Mouse (Mus musculus): Measurements from ENCODE around the gene Klc2. TPM values are rescaled to one million over a fixed set of nuclear protein-coding genes. Genes with fewer than 3 reads are reported as not detected.

The Klc2 gene
- polyA plus RNA-seq, 1 experiment from 2014 or later: 55.5 TPM

DNA sequence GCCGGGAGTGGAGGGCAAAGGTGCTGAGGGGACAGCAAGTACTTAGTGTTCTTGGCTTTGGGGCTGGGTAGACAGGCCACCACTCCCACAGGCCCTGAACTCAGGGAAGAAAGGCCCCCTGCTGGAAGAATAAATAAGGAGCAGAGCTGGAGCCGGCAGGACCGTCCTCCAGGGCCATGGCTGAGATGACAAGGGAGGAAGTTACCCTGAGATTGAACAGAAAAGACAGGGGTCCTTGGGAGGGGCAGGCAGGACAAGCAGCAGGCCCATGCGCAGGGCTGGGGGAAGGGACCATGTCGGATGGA lies 10.1 kb downstream of the Klc2 start:
- H3K4me1 ChIP-seq (replicated peaks; ENCODE audit: control insufficient read depth, insufficient read depth, low read length): peaks cover 14% of the 10 kb centered on the region
- H3K9me3 ChIP-seq (ENCODE audit: control insufficient read depth, low read length): no peaks in the 10 kb centered on the region
- H3K27ac ChIP-seq (ENCODE audit: low read length): no peak overlapping the region
- no peak overlapping the region for H3K4me2 ChIP-seq (ENCODE audit: low read length)
- no peak overlapping the region for H3K9ac ChIP-seq (replicated peaks; ENCODE audit: low read depth, low read length)
- no peaks in the 10 kb centered on the region for H3K27me3 ChIP-seq (replicated peaks; ENCODE audit: control insufficient read depth, insufficient read depth, low read length)
- no peak overlapping the region for H3K4me3 ChIP-seq (replicated peaks; ENCODE audit: low read length)
- 30% methylated on average over 5 of the region's 5 CpGs for WGBS
- no peak for ATAC-seq
- H3K36me3 ChIP-seq (ENCODE audit: control insufficient read depth, insufficient read depth): peaks cover 31% of the 10 kb centered on the region

DNA sequence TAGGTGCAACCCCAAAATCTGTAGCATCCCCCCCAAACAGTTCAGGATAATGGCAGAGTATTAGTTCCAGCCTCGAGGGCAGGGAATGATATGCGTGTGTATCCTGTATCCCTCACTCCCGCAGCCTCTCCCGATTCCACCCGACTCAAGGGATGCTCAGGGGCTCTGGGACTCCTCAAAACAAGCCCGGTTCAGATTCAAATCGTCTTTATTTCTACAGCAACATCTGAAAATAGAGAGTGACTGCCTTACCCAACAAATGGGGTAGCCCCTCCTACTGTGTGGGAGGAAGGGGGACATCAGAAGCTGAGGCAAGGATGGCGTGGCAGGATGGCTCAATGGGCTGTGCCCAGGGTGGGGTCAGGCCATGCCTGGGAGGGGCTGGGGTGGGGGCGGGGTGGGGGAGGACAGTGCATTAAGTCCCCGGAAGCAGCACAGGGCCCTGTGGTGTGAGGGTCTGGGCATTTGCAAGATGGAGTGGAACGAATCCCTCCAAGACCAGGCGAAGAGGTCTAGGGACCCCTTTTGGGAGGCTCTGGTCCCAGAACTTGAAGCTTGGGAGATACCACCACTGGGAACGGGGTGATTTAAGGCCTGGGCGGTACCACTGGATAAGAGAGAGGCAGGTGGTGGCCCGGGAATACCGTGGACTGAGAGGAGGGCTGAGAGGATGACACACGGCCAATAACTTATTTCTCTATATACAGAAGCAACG lies 10.6 kb downstream of the Klc2 start:
- Histone ChIP-seq H3K27ac (ENCODE audit: low read length) (0 out of 2 replicates have a peak overlapping the region, but pooled peaks have one; percentile 15), H3K4me2 (ENCODE audit: low read length) (no peak overlapping the region), H3K9ac (replicated peaks; ENCODE audit: low read depth, low read length) (no peak overlapping the region), H3K9me3 (ENCODE audit: control insufficient read depth, low read length) (no peaks in the 10 kb centered on the region), H3K27me3 (replicated peaks; ENCODE audit: control insufficient read depth, insufficient read depth, low read length) (no peaks in the 10 kb centered on the region), H3K4me3 (replicated peaks; ENCODE audit: low read length) (no peak overlapping the region), H3K36me3 (ENCODE audit: control insufficient read depth, insufficient read depth) (peaks cover 34% of the 10 kb centered on the region), H3K4me1 (replicated peaks; ENCODE audit: control insufficient read depth, insufficient read depth, low read length) (peaks cover 14% of the 10 kb centered on the region)
- 76% methylated on average over 18 of the region's 18 CpGs for WGBS
- ATAC-seq: no peak

DNA sequence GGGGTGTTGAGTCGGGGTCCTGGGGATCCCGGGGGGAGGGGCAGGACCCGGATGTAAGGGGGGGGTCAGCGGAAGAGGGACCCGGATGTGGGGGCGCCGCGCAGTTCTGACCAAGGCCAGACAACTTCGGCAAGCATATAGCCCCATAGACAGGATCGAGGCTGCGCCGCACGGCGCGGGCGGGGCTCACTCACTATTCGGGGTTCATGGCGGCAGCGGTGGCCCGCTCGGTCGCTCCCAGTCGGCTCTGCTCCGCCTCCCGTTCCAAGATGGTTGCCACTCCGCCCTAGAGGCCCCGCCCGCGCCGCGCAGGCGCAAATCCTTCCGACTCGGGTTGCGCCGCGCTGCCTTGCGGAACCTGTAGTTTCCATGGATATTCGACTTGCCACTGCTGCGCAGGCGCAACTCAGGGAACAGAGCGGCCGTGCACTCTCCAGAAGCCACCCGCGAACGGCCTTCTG lies 11.6 kb downstream of the Klc2 start, which contains the start of gene Rab1b:
Gene Rab1b, minus strand, starts transcription at position 342 of the 461 bp plus-strand sequence.
- WGBS: under 1% methylated on average over 45 of the region's 46 CpGs
- ATAC-seq: peak; percentile 97
- peak within 1 kb of the TSS; percentile 96 for H3K27ac ChIP-seq (ENCODE audit: low read length)
- no peaks in the 10 kb centered on the region for H3K27me3 ChIP-seq (replicated peaks; ENCODE audit: control insufficient read depth, insufficient read depth, low read length)
- H3K9me3 ChIP-seq (ENCODE audit: control insufficient read depth, low read length): no peaks in the 10 kb centered on the region
- peak within 1 kb of the TSS; percentile 94 for H3K9ac ChIP-seq (replicated peaks; ENCODE audit: low read depth, low read length)
- H3K4me1 ChIP-seq (replicated peaks; ENCODE audit: control insufficient read depth, insufficient read depth, low read length): peaks cover 14% of the 10 kb centered on the region
- H3K36me3 ChIP-seq (ENCODE audit: control insufficient read depth, insufficient read depth): peaks cover 34% of the 10 kb centered on the region
- peak within 1 kb of the TSS; percentile 85 for H3K4me3 ChIP-seq (replicated peaks; ENCODE audit: low read length)
- H3K4me2 ChIP-seq (ENCODE audit: low read length): peak within 1 kb of the TSS; percentile 82

DNA sequence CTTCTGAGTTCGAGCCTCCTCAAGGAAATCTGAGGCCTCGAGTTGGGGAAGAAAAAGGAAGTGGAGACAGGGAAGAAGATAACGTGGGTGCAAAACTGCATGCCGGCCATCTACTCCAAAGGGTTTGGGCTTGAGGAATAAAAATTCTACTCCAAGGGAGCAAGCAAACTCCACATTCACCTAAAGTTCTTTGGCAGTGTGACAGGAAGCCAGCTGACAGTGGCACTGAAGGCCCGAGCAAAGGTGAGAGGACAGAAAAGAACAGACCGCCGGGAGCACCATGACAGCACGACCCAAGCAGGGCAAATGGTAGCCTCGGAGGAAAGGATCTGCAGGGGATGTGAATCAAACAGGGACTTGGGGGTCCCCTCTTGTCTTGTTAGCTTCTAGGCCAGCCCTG lies 12.3 kb downstream of the Klc2 start:
- H3K4me1 ChIP-seq (replicated peaks; ENCODE audit: control insufficient read depth, insufficient read depth, low read length): peaks cover 14% of the 10 kb centered on the region
- peak overlapping the region; percentile 96 for H3K27ac ChIP-seq (ENCODE audit: low read length)
- 20% methylated on average over 9 of the region's 9 CpGs for WGBS
- H3K27me3 ChIP-seq (replicated peaks; ENCODE audit: control insufficient read depth, insufficient read depth, low read length): no peaks in the 10 kb centered on the region
- peak overlapping the region; percentile 94 for H3K9ac ChIP-seq (replicated peaks; ENCODE audit: low read depth, low read length)
- H3K9me3 ChIP-seq (ENCODE audit: control insufficient read depth, low read length): no peaks in the 10 kb centered on the region
- ATAC-seq: no peak
- H3K36me3 ChIP-seq (ENCODE audit: control insufficient read depth, insufficient read depth): peaks cover 32% of the 10 kb centered on the region
- H3K4me3 ChIP-seq (replicated peaks; ENCODE audit: low read length): peak overlapping the region; percentile 85
- H3K4me2 ChIP-seq (ENCODE audit: low read length): peak overlapping the region; percentile 82

DNA sequence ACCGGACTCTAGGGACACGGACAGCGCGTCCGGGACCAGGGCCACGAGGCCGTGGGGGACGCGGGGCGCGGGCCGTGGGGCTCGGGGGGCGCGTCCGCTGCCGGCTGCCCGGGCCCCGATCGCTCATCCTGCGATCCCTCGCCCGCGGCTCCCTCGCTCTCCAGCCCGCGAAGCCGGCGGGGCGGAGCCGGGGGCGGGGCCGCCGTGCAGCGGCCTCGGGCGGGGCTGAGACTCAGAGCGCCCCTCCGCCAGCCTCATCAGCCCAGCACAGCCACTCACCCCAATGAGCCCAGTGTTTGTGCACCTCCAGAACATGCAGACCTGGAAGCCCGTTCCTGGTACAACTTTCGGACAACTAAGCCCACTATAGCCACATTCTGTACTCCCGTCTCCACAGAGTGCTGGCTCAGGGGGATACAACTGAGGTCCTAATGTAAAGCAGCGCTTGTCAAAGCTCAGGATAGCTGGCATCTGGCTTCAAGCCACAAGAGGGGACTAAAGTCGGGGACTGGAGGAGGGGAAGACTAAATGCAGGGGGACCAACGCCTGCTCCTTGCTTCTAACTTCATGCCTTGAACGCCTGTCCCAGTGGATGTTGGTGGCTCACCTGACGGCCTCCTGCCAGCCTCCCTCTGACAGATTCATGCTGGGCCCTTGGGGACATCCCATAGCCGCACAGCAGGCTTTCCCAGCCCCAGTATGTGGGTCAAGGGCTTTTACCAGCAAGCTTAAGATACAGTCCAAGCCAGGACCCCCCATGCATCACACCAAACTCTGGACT lies 19.8 kb downstream of the Klc2 start, which contains the start of gene Cnih2:
Gene Cnih2, minus strand, starts transcription at position 159 of the 781 bp plus-strand sequence.
- Histone ChIP-seq H3K4me3 (replicated peaks; ENCODE audit: low read length) (peak within 1 kb of the TSS; percentile 79), H3K9me3 (ENCODE audit: control insufficient read depth, low read length) (no peaks in the 10 kb centered on the region), H3K27me3 (replicated peaks; ENCODE audit: control insufficient read depth, insufficient read depth, low read length) (no peaks in the 10 kb centered on the region), H3K27ac (ENCODE audit: low read length) (peak within 1 kb of the TSS; percentile 92), H3K4me1 (replicated peaks; ENCODE audit: control insufficient read depth, insufficient read depth, low read length) (peaks cover 50% of the 10 kb centered on the region), H3K4me2 (ENCODE audit: low read length) (peak within 1 kb of the TSS; percentile 59), H3K9ac (replicated peaks; ENCODE audit: low read depth, low read length) (peak within 1 kb of the TSS; percentile 96), H3K36me3 (ENCODE audit: control insufficient read depth, insufficient read depth) (peaks cover 12% of the 10 kb centered on the region; the same call in 1 of the 2 replicates)
- WGBS: 2% methylated on average over 41 of the region's 48 CpGs
- ATAC-seq: peak; percentile 76

DNA sequence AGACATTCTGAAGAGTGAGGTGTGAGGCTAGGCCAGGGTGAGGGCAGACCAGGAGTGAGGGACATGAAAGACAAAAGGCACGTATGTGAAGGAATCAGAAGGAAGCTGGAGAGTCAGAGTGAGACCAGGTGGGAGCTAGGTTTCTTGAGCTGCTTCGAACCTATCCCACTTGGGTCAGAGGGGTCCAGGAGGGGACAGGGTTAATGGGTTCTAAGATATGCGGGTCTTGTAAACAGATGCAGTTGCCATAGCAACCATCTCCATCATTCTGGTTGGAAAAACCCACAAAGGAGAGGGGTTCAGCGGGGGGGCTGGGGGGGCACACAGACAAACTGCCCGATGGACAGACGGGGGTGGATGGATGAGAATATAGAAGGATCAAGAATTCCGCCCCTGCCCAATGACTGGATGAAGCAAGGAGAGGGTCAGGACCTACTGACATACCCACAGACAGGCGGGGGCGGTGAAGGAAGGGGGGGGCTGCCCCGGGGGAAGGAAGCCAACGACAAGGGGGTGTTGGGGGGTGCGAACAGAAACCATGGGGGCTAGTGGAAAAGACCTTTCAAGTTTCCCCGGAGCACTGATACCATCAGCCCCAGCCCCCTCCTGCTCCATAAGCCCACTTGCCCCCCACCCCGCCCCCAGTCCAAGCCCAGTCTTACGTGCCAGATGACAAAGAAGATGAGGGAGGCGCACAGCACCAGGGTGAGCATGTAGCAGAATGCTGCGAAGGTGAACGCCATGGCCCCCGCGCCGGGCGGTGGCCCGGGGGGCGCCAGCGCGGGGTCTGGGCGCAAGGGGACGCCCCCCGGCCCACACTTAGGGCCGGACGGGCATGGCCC lies 20.6 kb downstream of the Klc2 start:
- Histone ChIP-seq H3K36me3 (ENCODE audit: control insufficient read depth, insufficient read depth) (peaks cover 11% of the 10 kb centered on the region; the same call in 1 of the 2 replicates), H3K27me3 (replicated peaks; ENCODE audit: control insufficient read depth, insufficient read depth, low read length) (no peaks in the 10 kb centered on the region), H3K4me2 (ENCODE audit: low read length) (peak overlapping the region; percentile 59), H3K9ac (replicated peaks; ENCODE audit: low read depth, low read length) (peak overlapping the region; percentile 96), H3K27ac (ENCODE audit: low read length) (peak overlapping the region; percentile 92), H3K4me3 (replicated peaks; ENCODE audit: low read length) (peak overlapping the region; percentile 79), H3K9me3 (ENCODE audit: control insufficient read depth, low read length) (no peaks in the 10 kb centered on the region), H3K4me1 (replicated peaks; ENCODE audit: control insufficient read depth, insufficient read depth, low read length) (peaks cover 53% of the 10 kb centered on the region)
- peak; percentile 13; the same call in 1 of the 2 replicates for ATAC-seq
- under 1% methylated on average over 23 of the region's 31 CpGs for WGBS

DNA sequence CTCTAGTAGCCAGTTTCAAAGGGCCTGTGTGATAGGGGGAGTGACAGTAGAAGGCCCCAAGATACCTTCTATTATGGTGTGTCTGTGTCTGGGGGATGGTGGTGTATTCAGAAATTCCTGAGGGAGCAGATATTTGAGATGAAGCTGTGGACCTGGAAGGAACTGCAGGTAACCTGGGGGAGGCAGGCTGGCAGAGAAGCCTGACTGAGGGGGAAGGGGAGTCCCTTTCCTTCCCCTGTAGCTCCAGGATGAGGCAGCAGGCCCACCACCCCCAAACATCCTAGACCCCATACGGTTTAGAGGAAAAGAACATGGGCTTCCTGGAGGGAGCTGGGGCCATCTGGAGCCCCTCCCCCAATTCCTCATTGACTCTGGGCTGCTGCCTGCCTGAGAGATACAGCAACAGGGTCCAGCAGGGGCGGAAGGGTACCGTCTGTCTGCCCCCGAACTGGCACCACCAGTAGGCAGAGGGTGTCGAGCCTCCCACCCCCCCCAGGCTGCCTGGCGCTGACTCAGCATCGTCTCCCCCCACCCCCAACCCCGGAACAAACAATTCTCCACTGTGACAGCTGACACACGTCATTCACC lies 22.4 kb downstream of the Klc2 start:
- H3K36me3 ChIP-seq (ENCODE audit: control insufficient read depth, insufficient read depth): peaks cover 19% of the 10 kb centered on the region
- peak overlapping the region; percentile 92 for H3K27ac ChIP-seq (ENCODE audit: low read length)
- peaks cover 53% of the 10 kb centered on the region for H3K4me1 ChIP-seq (replicated peaks; ENCODE audit: control insufficient read depth, insufficient read depth, low read length)
- no peaks in the 10 kb centered on the region for H3K27me3 ChIP-seq (replicated peaks; ENCODE audit: control insufficient read depth, insufficient read depth, low read length)
- H3K9me3 ChIP-seq (ENCODE audit: control insufficient read depth, low read length): no peaks in the 10 kb centered on the region
- ATAC-seq: no peak
- H3K9ac ChIP-seq (replicated peaks; ENCODE audit: low read depth, low read length): peak overlapping the region; percentile 96
- 6% methylated on average over 9 of the region's 9 CpGs for WGBS
- peak overlapping the region; percentile 79 for H3K4me3 ChIP-seq (replicated peaks; ENCODE audit: low read length)
- H3K4me2 ChIP-seq (ENCODE audit: low read length): peak overlapping the region; percentile 59

DNA sequence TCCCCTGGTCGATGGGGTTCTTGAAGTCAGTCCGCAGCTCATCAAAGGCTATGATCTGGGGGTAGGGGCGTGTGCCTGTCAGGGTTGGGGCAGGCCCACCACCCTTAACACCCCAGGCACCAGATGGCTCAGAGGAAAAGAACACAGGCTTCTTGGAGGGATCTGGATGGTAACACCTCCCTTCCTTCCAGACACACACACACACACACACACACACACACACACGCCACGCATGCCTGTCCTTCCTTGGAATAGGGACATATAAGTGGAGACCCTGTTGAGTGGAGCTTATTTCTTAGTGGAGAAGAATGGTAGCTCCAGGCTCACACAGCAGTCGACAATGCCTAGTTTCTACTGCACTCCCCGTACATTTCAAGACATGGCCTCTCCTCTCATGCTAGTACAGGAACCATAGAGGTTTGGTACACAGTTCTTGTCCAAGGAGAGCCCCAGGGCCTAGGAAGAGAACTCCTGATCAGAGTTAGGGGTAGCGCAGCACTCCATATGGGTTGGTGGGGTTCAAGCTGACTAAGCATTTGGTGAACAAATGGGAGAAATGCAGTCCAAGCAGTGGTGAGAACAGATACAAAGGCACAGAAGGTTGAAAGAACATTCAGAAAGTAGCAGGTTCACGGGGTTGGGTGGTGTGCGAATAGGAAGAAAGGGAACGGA lies 23.5 kb downstream of the Klc2 start:
- WGBS: 23% methylated on average over 11 of the region's 11 CpGs

More for the DNA sequence above, 23.5 kb downstream of the Klc2 start:
- Histone ChIP-seq H3K36me3 (ENCODE audit: control insufficient read depth, insufficient read depth) (peaks cover 17% of the 10 kb centered on the region), H3K4me2 (ENCODE audit: low read length) (peak overlapping the region; percentile 59), H3K27ac (ENCODE audit: low read length) (peak overlapping the region; percentile 92), H3K27me3 (replicated peaks; ENCODE audit: control insufficient read depth, insufficient read depth, low read length) (no peaks in the 10 kb centered on the region), H3K4me1 (replicated peaks; ENCODE audit: control insufficient read depth, insufficient read depth, low read length) (peaks cover 53% of the 10 kb centered on the region), H3K9me3 (ENCODE audit: control insufficient read depth, low read length) (no peaks in the 10 kb centered on the region), H3K4me3 (replicated peaks; ENCODE audit: low read length) (peak overlapping the region; percentile 79), H3K9ac (replicated peaks; ENCODE audit: low read depth, low read length) (peak overlapping the region; percentile 52)
- no peak; the same call in 1 of the 2 replicates for ATAC-seq
